In the genomic region with DNA sequence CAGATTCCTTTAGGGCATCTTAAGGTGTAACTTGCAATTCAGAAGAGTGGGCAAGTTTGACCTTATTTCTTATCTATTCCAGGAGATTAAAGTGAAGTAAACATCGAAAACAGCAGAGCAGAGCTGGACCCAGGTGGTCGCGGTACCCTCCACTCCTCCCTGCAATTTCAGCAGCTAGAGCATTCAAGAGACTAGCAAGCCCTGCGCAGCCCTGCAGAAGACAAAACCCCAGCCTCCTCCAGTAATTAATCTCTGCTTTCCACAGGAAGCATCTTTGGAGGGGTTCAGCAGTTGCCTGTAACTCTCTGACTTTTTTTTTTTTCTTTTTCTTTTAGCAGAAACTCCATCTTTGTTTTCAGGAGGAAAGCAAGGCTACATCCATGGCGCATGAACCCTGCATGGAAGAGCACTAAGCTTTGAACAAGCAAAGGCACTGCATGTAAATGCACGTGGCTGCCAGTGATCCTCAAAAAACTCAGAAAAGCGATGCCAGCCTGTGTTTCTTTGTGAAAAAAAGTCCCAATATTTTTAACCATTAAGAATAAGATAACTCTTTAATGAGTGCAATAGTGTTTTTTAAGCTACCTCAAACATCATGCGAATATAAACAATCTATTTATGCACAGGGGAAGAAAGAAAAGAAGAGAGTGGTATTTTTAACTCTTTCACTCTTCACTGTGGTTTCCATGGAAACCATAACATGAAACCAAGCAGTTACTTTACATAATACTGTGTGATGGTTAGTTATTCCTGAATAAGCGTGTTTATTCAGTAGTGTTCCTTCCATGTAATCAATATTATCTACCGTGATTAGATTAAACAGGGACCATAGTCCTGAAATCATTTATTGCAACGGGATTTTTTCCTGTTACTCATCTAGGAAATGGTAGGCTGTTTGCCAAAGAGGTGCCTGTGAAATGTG, we compare ENCODE assay signal across 21 mouse cellular contexts.
DNase-seq lines count a peak whose midpoint lies in the region; ATAC-seq and TF ChIP-seq lines count a peak whose summit lies in the region.
"Had no signal": no experiment of that assay in that cellular context is flagged by ENCODE, and none has a peak within 500 bp of the region (broad histone marks: within the 10 kb centered on the region; RNA-seq: fewer than 3 reads in every experiment).

No protein-coding gene starts in this region.

- H3K9ac ChIP-seq in hindbrain, embryonic 11.5 days (ENCODE audit: low read depth, low read length) = no peak overlapping the region
- no peak overlapping the region for H3K9ac ChIP-seq in hindbrain, embryonic 14.5 days
- H3K9ac ChIP-seq in midbrain, embryonic 16.5 days (ENCODE audit: low read depth, low read length) = no peak overlapping the region
- no peak overlapping the region for H3K9ac ChIP-seq in midbrain, embryonic 11.5 days (ENCODE audit: low read length)
- H3K9ac ChIP-seq in forebrain, postnatal 0 days = no peak overlapping the region
- H3K9ac ChIP-seq: intestine, embryonic 15.5 days had no signal

- no peaks in the 10 kb centered on the region for H3K9me3 ChIP-seq in hindbrain, embryonic 11.5 days (ENCODE audit: control insufficient read depth, low read length)
- H3K9me3 ChIP-seq in hindbrain, embryonic 14.5 days (ENCODE audit: control insufficient read depth, low read length) = no peaks in the 10 kb centered on the region
- H3K9me3 ChIP-seq in midbrain, embryonic 16.5 days (replicated peaks; ENCODE audit: control insufficient read depth, low read length, poor library complexity, severe bottlenecking) = no peaks in the 10 kb centered on the region
- H3K9me3 ChIP-seq in midbrain, embryonic 11.5 days (ENCODE audit: control insufficient read depth, low read length) = no peaks in the 10 kb centered on the region
- no peaks in the 10 kb centered on the region for H3K9me3 ChIP-seq in forebrain, postnatal 0 days (ENCODE audit: low read length)
- H3K9me3 ChIP-seq: intestine, embryonic 15.5 days had no signal

- no peaks in the 10 kb centered on the region for H3K27me3 ChIP-seq in hindbrain, embryonic 11.5 days (ENCODE audit: control insufficient read depth, insufficient read depth, low read length)
- no peaks in the 10 kb centered on the region for H3K27me3 ChIP-seq in hindbrain, embryonic 14.5 days (ENCODE audit: control insufficient read depth, insufficient read depth, low read length)
- no peaks in the 10 kb centered on the region for H3K27me3 ChIP-seq in midbrain, embryonic 16.5 days (ENCODE audit: control insufficient read depth, insufficient read depth, low read depth, low read length)
- no peaks in the 10 kb centered on the region for H3K27me3 ChIP-seq in midbrain, embryonic 11.5 days (ENCODE audit: control insufficient read depth, insufficient read depth, low read length)
- no peaks in the 10 kb centered on the region for H3K27me3 ChIP-seq in forebrain, postnatal 0 days (ENCODE audit: insufficient read depth, low read length)
- H3K27me3 ChIP-seq: intestine, embryonic 15.5 days; Patski had no signal

- no peak overlapping the region for H3K4me2 ChIP-seq in hindbrain, embryonic 11.5 days (replicated peaks; ENCODE audit: low read depth, low read length)
- H3K4me2 ChIP-seq in hindbrain, embryonic 14.5 days (replicated peaks) = no peak overlapping the region
- H3K4me2 ChIP-seq in midbrain, embryonic 16.5 days (ENCODE audit: low read length) = no peak overlapping the region
- no peak overlapping the region for H3K4me2 ChIP-seq in midbrain, embryonic 11.5 days
- H3K4me2 ChIP-seq in forebrain, postnatal 0 days (ENCODE audit: low read depth) = no peak overlapping the region
- H3K4me2 ChIP-seq: intestine, embryonic 15.5 days; liver, embryonic 11.5 days had no signal

- peak; percentile 61 for ATAC-seq in hindbrain, embryonic 11.5 days (ENCODE audit: low FRiP score)
- no peak for ATAC-seq in hindbrain, embryonic 14.5 days (ENCODE audit: low FRiP score)
- peak; percentile 77 for ATAC-seq in midbrain, embryonic 16.5 days
- no peak for ATAC-seq in midbrain, embryonic 11.5 days (ENCODE audit: low FRiP score)
- ATAC-seq in forebrain, postnatal 0 days = peak; percentile 74
- ATAC-seq: CD4-positive, CD25-positive, alpha-beta regulatory T cell, adult 4 months; intestine, embryonic 15.5 days; Patski had no signal

- no peak overlapping the region for H3K27ac ChIP-seq in hindbrain, embryonic 11.5 days (ENCODE audit: low read depth, low read length)
- no peak overlapping the region for H3K27ac ChIP-seq in hindbrain, embryonic 14.5 days
- H3K27ac ChIP-seq in midbrain, embryonic 16.5 days (ENCODE audit: low read length) = no peak overlapping the region
- no peak overlapping the region for H3K27ac ChIP-seq in midbrain, embryonic 11.5 days (ENCODE audit: low read depth, low read length)
- H3K27ac ChIP-seq in forebrain, postnatal 0 days (ENCODE audit: low read depth, low read length) = no peak overlapping the region
- H3K27ac ChIP-seq: intestine, embryonic 15.5 days; stomach, postnatal 0 days had no signal

- H3K4me3 ChIP-seq in hindbrain, embryonic 11.5 days (ENCODE audit: low read depth, low read length) = no peak overlapping the region
- H3K4me3 ChIP-seq in hindbrain, embryonic 14.5 days (replicated peaks; ENCODE audit: low read length) = no peak overlapping the region
- H3K4me3 ChIP-seq in midbrain, embryonic 16.5 days (ENCODE audit: low read depth, low read length) = no peak overlapping the region
- no peak overlapping the region for H3K4me3 ChIP-seq in midbrain, embryonic 11.5 days (ENCODE audit: low read depth, low read length)
- H3K4me3 ChIP-seq in forebrain, postnatal 0 days (ENCODE audit: low read depth, low read length) = no peak overlapping the region
- H3K4me3 ChIP-seq: intestine, embryonic 15.5 days had no signal

- WGBS in hindbrain, embryonic 11.5 days = 52% methylated on average over 11 of the region's 11 CpGs
- WGBS in hindbrain, embryonic 14.5 days = 37% methylated on average over 11 of the region's 11 CpGs
- WGBS in midbrain, embryonic 16.5 days = 39% methylated on average over 11 of the region's 11 CpGs
- 59% methylated on average over 11 of the region's 11 CpGs for WGBS in midbrain, embryonic 11.5 days
- WGBS in forebrain, postnatal 0 days = 30% methylated on average over 11 of the region's 11 CpGs

- no peak for TF ChIP-seq CTCF in forebrain, postnatal 0 days (IDR thresholded peaks at IDR 0.05; ENCODE audit: low read depth)

- peak; percentile 11 for DNase-seq in hindbrain, embryonic 11.5 days (ENCODE audit: low spot score)
- DNase-seq in hindbrain, embryonic 14.5 days (ENCODE audit: low spot score) = no peak
- DNase-seq in midbrain, embryonic 11.5 days (ENCODE audit: low spot score, missing footprints) = no peak
- peak; percentile 37 for DNase-seq in forebrain, postnatal 0 days
- no peak for DNase-seq in right cerebral cortex, postnatal 25 days
- DNase-seq in layer of hippocampus, adult 9-10 months (ENCODE audit: low spot score) = no peak
- DNase-seq: adrenal gland, adult 8-10 months; cerebellum, adult 9-10 months; gastrocnemius, postnatal 10 days; heart, adult 18-20 months; heart, postnatal 36 days; kidney, postnatal 36 days; layer of hippocampus, adult 9-11 months; lung, adult 18-20 months; lung, postnatal 14 days had no signal

- H3K36me3 ChIP-seq in hindbrain, embryonic 11.5 days (ENCODE audit: control insufficient read depth, insufficient read depth, low read length) = no peaks in the 10 kb centered on the region
- H3K36me3 ChIP-seq in hindbrain, embryonic 14.5 days (replicated peaks; ENCODE audit: control insufficient read depth, insufficient read depth) = no peaks in the 10 kb centered on the region
- H3K36me3 ChIP-seq in midbrain, embryonic 16.5 days (ENCODE audit: control insufficient read depth, insufficient read depth, low read length) = no peaks in the 10 kb centered on the region
- H3K36me3 ChIP-seq in midbrain, embryonic 11.5 days (ENCODE audit: control insufficient read depth, insufficient read depth, low read length) = no peaks in the 10 kb centered on the region
- H3K36me3 ChIP-seq in forebrain, postnatal 0 days (ENCODE audit: insufficient read depth) = no peaks in the 10 kb centered on the region
- H3K36me3 ChIP-seq: intestine, embryonic 15.5 days had no signal

- H3K4me1 ChIP-seq in hindbrain, embryonic 11.5 days (replicated peaks; ENCODE audit: control insufficient read depth, insufficient read depth, low read length) = no peaks in the 10 kb centered on the region
- peaks cover 5% of the 10 kb centered on the region; the same call in 1 of the 2 replicates for H3K4me1 ChIP-seq in hindbrain, embryonic 14.5 days (replicated peaks; ENCODE audit: control insufficient read depth, insufficient read depth, low read length)
- H3K4me1 ChIP-seq in midbrain, embryonic 16.5 days (ENCODE audit: control insufficient read depth, insufficient read depth, low read length) = peaks cover 5% of the 10 kb centered on the region
- H3K4me1 ChIP-seq in midbrain, embryonic 11.5 days (ENCODE audit: control insufficient read depth, insufficient read depth, low read length) = no peaks in the 10 kb centered on the region
- 0 out of 2 replicates have a peak, but pooled peaks cover 2% of the 10 kb centered on the region for H3K4me1 ChIP-seq in forebrain, postnatal 0 days (ENCODE audit: insufficient read depth)
- H3K4me1 ChIP-seq: intestine, embryonic 15.5 days had no signal

Comparison
In these comparisons a context has a peak if more than half of its experiments do, and no peak if none do; other contexts are left out.
1. ATAC-seq: peak in hindbrain, embryonic 11.5 days (single experiment), midbrain, embryonic 16.5 days (single experiment) and forebrain, postnatal 0 days (single experiment); none in hindbrain, embryonic 14.5 days (single experiment) and midbrain, embryonic 11.5 days (single experiment).
2. DNase-seq: peak in hindbrain, embryonic 11.5 days (single experiment) and forebrain, postnatal 0 days (single experiment); none in hindbrain, embryonic 14.5 days (single experiment), midbrain, embryonic 11.5 days (single experiment), right cerebral cortex, postnatal 25 days (single experiment) and layer of hippocampus, adult 9-10 months (single experiment).